Mouse (Mus musculus): ENCODE measurements around the gene Fer1l5. TPM values are rescaled to one million over a fixed set of nuclear protein-coding genes. Genes with fewer than 3 reads are reported as not detected.

The Fer1l5 gene
- polyA plus RNA-seq, 1 experiment = not detected

- under 1% methylated on average over 80 of the region's 98 CpGs for WGBS
These were observed 99.4 kb downstream of the Fer1l5 start, which contains the start of gene Cnnm4 for GRCm38 (mm10) chr1:36471181-36472105. Gene Cnnm4, plus strand, starts transcription at chr1:36471620.

More at GRCm38 (mm10) chr1:36471181-36472105, 99.4 kb downstream of the Fer1l5 start, which contains the start of gene Cnnm4:
- DNase-seq (ENCODE audit: low read depth, low spot score) = no peak

Other genes with a start within 250 kb of the Fer1l5 start
- 18.5 and 19.8 TPM in 2 replicates for gene Uggt1, start 127.6 kb upstream of the Fer1l5 start, polyA plus RNA-seq (2012; rRNA removed)
- gene Neurl3, start 97.6 kb upstream of the Fer1l5 start, polyA plus RNA-seq (2012; rRNA removed) = 88.2 and 180 TPM in 2 replicates
- 7.8 and 8.0 TPM in 2 replicates for gene Arid5a, start 64.6 kb upstream of the Fer1l5 start, polyA plus RNA-seq (2012; rRNA removed)
- gene Kansl3, start 3.1 kb upstream of the Fer1l5 start, polyA plus RNA-seq (2012; rRNA removed) = 24.1 and 48.4 TPM in 2 replicates
- gene Lman2l, start 73.0 kb downstream of the Fer1l5 start, polyA plus RNA-seq (2012; rRNA removed) = 8.1 and 9.3 TPM in 2 replicates
- gene Cnnm4, start 99.3 kb downstream of the Fer1l5 start, polyA plus RNA-seq (2012; rRNA removed) = 103 and 109 TPM in 2 replicates
- 12.8 and 13.7 TPM in 2 replicates for gene Cnnm3, start 139.6 kb downstream of the Fer1l5 start, polyA plus RNA-seq (2012; rRNA removed)
- 6.5 and 8.1 TPM in 2 replicates for gene Ankrd23, start 164.6 kb downstream of the Fer1l5 start, polyA plus RNA-seq (2012; rRNA removed)
- gene Gm42417, start 167.1 kb downstream of the Fer1l5 start, polyA plus RNA-seq (2012; rRNA removed) = 0.08 TPM in 1 of 2 replicates, not detected in the other
- 9.4 and 11.2 TPM in 2 replicates for gene Ankrd39, start 175.2 kb downstream of the Fer1l5 start, polyA plus RNA-seq (2012; rRNA removed)
- gene Sema4c, start 186.1 kb downstream of the Fer1l5 start, polyA plus RNA-seq (2012; rRNA removed) = 4.7 and 6.7 TPM in 2 replicates

Measured in large intestine, adult 2 months (tissue).